Mouse (Mus musculus) hindbrain, embryonic 11.5 days (tissue): ENCODE measurements around the gene Gm17416. TPM values are rescaled to one million over a fixed set of nuclear protein-coding genes. Genes with fewer than 3 reads are reported as not detected.

Experiments
- ATAC-seq: fragments of 200-750 bp; cut with Nextera tagmentation; 2 replicates; pipeline ENCODE4 v1.8.0; 2017; ENCODE audit warnings: mild to moderate bottlenecking, moderate TSS enrichment, moderate library complexity; ENCODE audit not compliant: low FRiP score
- DNase-seq: peaks from one replicate; pipeline ENCODE4 v3.0.0-alpha.2; 2015; ENCODE audit warnings: low spot score
- H3K27ac ChIP-seq: fragments of 300-500 bp; sonication (generic); 2 replicates; pipeline ENCODE4 v1.5.1; 2014; ENCODE audit warnings: mild to moderate bottlenecking, low read depth, low read length
- H3K27me3 ChIP-seq: fragments of 300-500 bp; sonication (generic); 2 replicates; pipeline ENCODE4 v1.6.1; 2014; ENCODE audit warnings: mild to moderate bottlenecking, low read length, moderate library complexity, mixed read lengths; ENCODE audit not compliant: control insufficient read depth, insufficient read depth
- H3K36me3 ChIP-seq: fragments of 300-500 bp; sonication (generic); 2 replicates; pipeline ENCODE4 v1.6.1; 2014; ENCODE audit warnings: mild to moderate bottlenecking, low read length, moderate library complexity, mixed read lengths; ENCODE audit not compliant: control insufficient read depth, insufficient read depth
- H3K4me1 ChIP-seq: fragments of 300-500 bp; sonication (generic); replicated peaks from 2 replicates; pipeline ENCODE4 v1.6.1; 2014; ENCODE audit warnings: low read length, mixed read lengths; ENCODE audit not compliant: control insufficient read depth, insufficient read depth
- H3K4me2 ChIP-seq: fragments of 300-500 bp; sonication (generic); replicated peaks from 2 replicates; pipeline ENCODE4 v1.6.1; 2014; ENCODE audit warnings: mild to moderate bottlenecking, low read depth, low read length
- H3K4me3 ChIP-seq: fragments of 300-500 bp; sonication (generic); 2 replicates; pipeline ENCODE4 v1.5.1; 2014; ENCODE audit warnings: low read depth, low read length
- H3K9ac ChIP-seq: fragments of 300-500 bp; sonication (generic); 2 replicates; pipeline ENCODE4 v1.6.1; 2014; ENCODE audit warnings: low read depth, low read length
- H3K9me3 ChIP-seq: fragments of 300-500 bp; sonication (generic); 2 replicates; pipeline ENCODE4 v1.6.1; 2016; ENCODE audit warnings: low read length; ENCODE audit not compliant: control insufficient read depth
- WGBS: fragments of 180-500 bp; shearing (Covaris S2); extraction: QIAGEN DNeasy Blood & Tissue Kit; methylation state at CpG from one replicate; pipeline ENCODE4 v1.1.7; 2014; 5-methylcytosine and 5-hydroxymethylcytosine counted together
- polyA plus RNA-seq: library from polyadenylated mRNA; unstranded; fragments of >200 nt; fragmentation: Nextera tagmentation; extraction: Ambion mirVana; gene quantifications from 2 replicates; pipeline ENCODE4 v1.2.1, GENCODE M21; 2014

The Gm17416 gene
- polyA plus RNA-seq, 1 experiment from 2014 or later, result not detected

GRCm38 (mm10) chr2:152617374-152617773, 48.2 kb downstream of the Gm17416 start:
- Histone ChIP-seq H3K4me2 (no peak overlapping the region), H3K4me1 (no peaks in the 10 kb centered on the region), H3K9me3 (no peaks in the 10 kb centered on the region), H3K36me3 (no peaks in the 10 kb centered on the region), H3K9ac (no peak overlapping the region), H3K27me3 (no peaks in the 10 kb centered on the region; the same call in 1 of the 2 replicates), H3K27ac (no peak overlapping the region), H3K4me3 (no peak overlapping the region)
- WGBS, result 52% methylated on average over 5 of the region's 5 CpGs
- DNase-seq (no peak), ATAC-seq (no peak)

Other genes starting within 250 kb of the Gm17416 start
- gene Rbck1, start 236.7 kb upstream of the Gm17416 start, polyA plus RNA-seq, result 64.7 and 70.6 TPM in 2 replicates
- gene Trib3, start 225.3 kb upstream of the Gm17416 start, polyA plus RNA-seq, result 0.86 and 1.7 TPM in 2 replicates
- gene Nrsn2, start 192.7 kb upstream of the Gm17416 start, polyA plus RNA-seq, result 8.2 and 8.5 TPM in 2 replicates
- gene Sox12, start 171.3 kb upstream of the Gm17416 start, polyA plus RNA-seq, result 18.6 and 20.7 TPM in 2 replicates
- gene Zcchc3, start 154.3 kb upstream of the Gm17416 start, polyA plus RNA-seq, result 42.9 and 45.9 TPM in 2 replicates
- gene 6820408C15Rik, start 153.8 kb upstream of the Gm17416 start, polyA plus RNA-seq, result 2.9 and 3.8 TPM in 2 replicates
- gene Defb23, start 104.7 kb upstream of the Gm17416 start, polyA plus RNA-seq, result not detected in 2 replicates
- not detected in 2 replicates for gene Defb20, start 92.3 kb upstream of the Gm17416 start, polyA plus RNA-seq
- gene Defb22, start 79.2 kb upstream of the Gm17416 start, polyA plus RNA-seq, result not detected in 2 replicates
- not detected in 2 replicates for gene Defb26, start 57.6 kb upstream of the Gm17416 start, polyA plus RNA-seq
- gene Defb28, start 51.1 kb upstream of the Gm17416 start, polyA plus RNA-seq, result not detected in 2 replicates
- gene Defb29, start 29.2 kb upstream of the Gm17416 start, polyA plus RNA-seq, result not detected in 2 replicates
- gene Defb21, start 3.4 kb downstream of the Gm17416 start, polyA plus RNA-seq, result not detected in 2 replicates
- gene Defb19, start 11.0 kb downstream of the Gm17416 start, polyA plus RNA-seq, result not detected in 2 replicates
- gene Defb45, start 30.1 kb downstream of the Gm17416 start, polyA plus RNA-seq, result not detected in 2 replicates
- not detected in 2 replicates for gene Defb36, start 35.0 kb downstream of the Gm17416 start, polyA plus RNA-seq
- not detected in 2 replicates for gene Defb25, start 53.7 kb downstream of the Gm17416 start, polyA plus RNA-seq
- gene Rem1, start 57.6 kb downstream of the Gm17416 start, polyA plus RNA-seq, result 0.29 and 0.62 TPM in 2 replicates
- gene H13, start 100.1 kb downstream of the Gm17416 start, polyA plus RNA-seq, result 124 and 138 TPM in 2 replicates
- 43.9 and 48.5 TPM in 2 replicates for gene Mcts2, start 117.7 kb downstream of the Gm17416 start, polyA plus RNA-seq
- gene Id1, start 166.9 kb downstream of the Gm17416 start, polyA plus RNA-seq, result 166 and 168 TPM in 2 replicates
- 4.1 and 4.4 TPM in 2 replicates for gene Cox4i2, start 184.8 kb downstream of the Gm17416 start, polyA plus RNA-seq